Mouse (Mus musculus) lung, postnatal 0 days (tissue): ENCODE measurements around the gene Rex1bd. TPM values are rescaled to one million over a fixed set of nuclear protein-coding genes. Genes with fewer than 3 reads are reported as not detected.

Experiments used
- ATAC-seq: fragments of 200-750 bp; cut with Nextera tagmentation; 2 replicates; pipeline ENCODE4 v1.8.0; 2017; ENCODE audit warnings: moderate library complexity
- DNase-seq: peaks from one replicate; pipeline ENCODE4 v3.0.0-alpha.2; 2016; ENCODE audit warnings: low spot score
- H3K27ac ChIP-seq: fragments of 300-500 bp; sonication (generic); 2 replicates; pipeline ENCODE4 v1.5.1; 2014; ENCODE audit warnings: antibody characterized with exemption, mild to moderate bottlenecking, low read length, mixed read lengths
- H3K27me3 ChIP-seq: fragments of 300-500 bp; sonication (generic); replicated peaks from 2 replicates; pipeline ENCODE4 v1.6.1; 2014; ENCODE audit warnings: low read length, mixed read lengths; ENCODE audit not compliant: insufficient read depth
- H3K36me3 ChIP-seq: fragments of 300-500 bp; sonication (generic); 2 replicates; pipeline ENCODE4 v1.6.1; 2014; ENCODE audit warnings: low read length, mixed read lengths; ENCODE audit not compliant: insufficient read depth
- H3K4me1 ChIP-seq: fragments of 300-500 bp; sonication (generic); 2 replicates; pipeline ENCODE4 v1.6.1; 2014; ENCODE audit warnings: antibody characterized with exemption, low read depth, low read length, mixed read lengths; ENCODE audit not compliant: insufficient read depth
- H3K4me2 ChIP-seq: fragments of 300-500 bp; sonication (generic); replicated peaks from 2 replicates; pipeline ENCODE4 v1.6.1; 2014; ENCODE audit warnings: low read depth, mild to moderate bottlenecking, low read length, moderate library complexity, mixed read lengths
- H3K4me3 ChIP-seq: fragments of 300-500 bp; sonication (generic); 2 replicates; pipeline ENCODE4 v1.5.1; 2014; ENCODE audit warnings: low read depth, low read length
- H3K9ac ChIP-seq: fragments of 300-500 bp; sonication (generic); replicated peaks from 2 replicates; pipeline ENCODE4 v1.6.1; 2014; ENCODE audit warnings: low read depth, mild to moderate bottlenecking
- H3K9me3 ChIP-seq: fragments of 300-500 bp; sonication (generic); 2 replicates; pipeline ENCODE4 v1.6.1; 2016; ENCODE audit warnings: low read length, mixed read lengths
- CTCF ChIP-seq: IDR thresholded peaks from 2 replicates; pipeline ENCODE4 v1.5.1; 2016; ENCODE audit warnings: antibody characterized with exemption, mild to moderate bottlenecking
- EP300 ChIP-seq: IDR thresholded peaks from 2 replicates; pipeline ENCODE4 v1.6.1; 2016; ENCODE audit warnings: antibody characterized with exemption, mild to moderate bottlenecking, control low read depth
- WGBS: fragments of 180-500 bp; shearing (Covaris S2); extraction: QIAGEN DNeasy Blood & Tissue Kit; methylation state at CpG from one replicate; pipeline ENCODE4 v1.1.7; 2014; 5-methylcytosine and 5-hydroxymethylcytosine counted together
- polyA plus RNA-seq: library from polyadenylated mRNA; unstranded; fragments of >200 nt; fragmentation: Nextera tagmentation; extraction: Ambion mirVana; gene quantifications from 2 replicates; pipeline ENCODE4 v1.2.1, GENCODE M21; 2015

Gene Rex1bd
- polyA plus RNA-seq, 1 experiment from 2014 or later = 117 TPM

DNA sequence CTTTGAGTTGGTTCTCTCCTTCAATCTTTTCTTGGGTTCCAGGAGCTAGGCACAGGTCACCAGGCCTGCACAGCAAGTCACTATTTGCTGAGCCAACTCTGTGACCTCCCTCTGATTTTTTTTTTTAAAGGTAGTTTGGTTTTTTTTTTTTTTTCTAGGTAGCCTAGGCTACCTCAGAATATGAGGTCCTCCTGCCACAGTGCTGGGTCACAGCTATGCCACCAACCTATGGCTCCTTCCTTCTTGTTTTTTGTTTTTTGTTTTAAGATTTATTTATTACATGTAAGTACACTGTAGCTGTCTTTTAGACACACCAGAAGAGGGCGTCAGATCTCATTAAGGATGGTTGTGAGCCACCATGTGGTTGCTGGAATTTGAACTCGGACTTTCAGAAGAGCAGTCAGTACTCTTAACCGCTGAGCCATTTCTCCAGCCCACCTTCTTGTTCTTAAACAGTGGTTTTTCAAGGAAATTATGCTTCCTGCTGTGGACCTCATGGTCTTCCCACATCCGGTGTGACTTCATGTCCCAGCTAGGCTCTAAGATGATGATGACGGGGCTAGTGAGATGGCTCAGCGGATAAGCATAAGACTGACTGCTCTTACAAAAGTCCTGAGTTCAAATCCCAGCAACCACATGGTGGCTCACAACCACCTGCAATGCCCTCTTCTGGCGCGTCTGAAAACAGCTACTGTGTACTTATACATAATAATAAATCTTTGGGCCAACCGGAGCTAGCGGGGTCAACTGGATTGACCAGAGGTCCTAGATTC, 43.0 kb upstream of the Rex1bd start:
- no peak for DNase-seq
- ATAC-seq = no peak
- Histone ChIP-seq H3K9ac (no peak overlapping the region), H3K4me1 (peaks cover 27% of the 10 kb centered on the region), H3K27me3 (no peaks in the 10 kb centered on the region), H3K4me3 (no peak overlapping the region), H3K9me3 (no peaks in the 10 kb centered on the region), H3K36me3 (no peaks in the 10 kb centered on the region), H3K27ac (no peak overlapping the region), H3K4me2 (no peak overlapping the region)
- 91% methylated on average over 10 of the region's 10 CpGs for WGBS
- TF ChIP-seq EP300 = no peak
- TF ChIP-seq CTCF = peak; percentile 11; the same call in 1 of the 2 replicates

- Histone ChIP-seq H3K9me3 (no peaks in the 10 kb centered on the region), H3K9ac (no peak overlapping the region), H3K4me2 (no peak overlapping the region), H3K4me1 (peaks cover 32% of the 10 kb centered on the region), H3K27ac (peak overlapping the region; percentile 70; the same call in 1 of the 2 replicates), H3K4me3 (no peak overlapping the region), H3K36me3 (no peaks in the 10 kb centered on the region), H3K27me3 (no peaks in the 10 kb centered on the region)
- TF ChIP-seq CTCF (0 out of 2 replicates have a peak, but pooled peaks have one; percentile 1), EP300 (no peak)
- WGBS = 59% methylated on average over 6 of the region's 6 CpGs
- ATAC-seq (peak; percentile 27; the same call in 1 of the 2 replicates), DNase-seq (peak; percentile 60)
Measured at GRCm38 (mm10) chr8:70547762-70548161, 41.2 kb upstream of the Rex1bd start.

DNA sequence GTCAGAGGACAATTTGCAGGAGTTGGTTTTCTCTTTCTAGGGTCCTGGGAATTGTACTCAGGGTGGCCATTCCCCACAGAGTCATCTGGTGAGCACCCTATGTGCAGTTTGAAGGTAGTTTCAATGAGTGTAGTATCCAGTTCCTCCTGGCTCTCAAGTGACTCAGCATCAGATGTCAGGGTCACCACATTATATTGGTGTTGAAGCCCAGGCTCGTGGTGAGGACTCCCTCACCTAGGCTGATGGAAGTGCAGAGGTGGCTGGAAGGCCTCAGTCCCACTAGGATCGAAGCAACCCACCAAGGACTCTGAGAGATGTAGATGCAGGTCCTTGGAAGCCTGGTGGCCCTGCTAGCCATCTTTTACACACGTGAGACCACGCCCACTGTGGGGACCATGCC, 39.9 kb upstream of the Rex1bd start:
- Histone ChIP-seq H3K4me2 (no peak overlapping the region), H3K9ac (no peak overlapping the region), H3K27me3 (no peaks in the 10 kb centered on the region), H3K4me1 (peaks cover 22% of the 10 kb centered on the region), H3K27ac (no peak overlapping the region), H3K4me3 (no peak overlapping the region), H3K9me3 (no peaks in the 10 kb centered on the region), H3K36me3 (no peaks in the 10 kb centered on the region)
- WGBS = 79% methylated on average over 4 of the region's 4 CpGs
- ATAC-seq (no peak), DNase-seq (no peak)
- no peak for TF ChIP-seq EP300
- TF ChIP-seq CTCF = no peak

DNA sequence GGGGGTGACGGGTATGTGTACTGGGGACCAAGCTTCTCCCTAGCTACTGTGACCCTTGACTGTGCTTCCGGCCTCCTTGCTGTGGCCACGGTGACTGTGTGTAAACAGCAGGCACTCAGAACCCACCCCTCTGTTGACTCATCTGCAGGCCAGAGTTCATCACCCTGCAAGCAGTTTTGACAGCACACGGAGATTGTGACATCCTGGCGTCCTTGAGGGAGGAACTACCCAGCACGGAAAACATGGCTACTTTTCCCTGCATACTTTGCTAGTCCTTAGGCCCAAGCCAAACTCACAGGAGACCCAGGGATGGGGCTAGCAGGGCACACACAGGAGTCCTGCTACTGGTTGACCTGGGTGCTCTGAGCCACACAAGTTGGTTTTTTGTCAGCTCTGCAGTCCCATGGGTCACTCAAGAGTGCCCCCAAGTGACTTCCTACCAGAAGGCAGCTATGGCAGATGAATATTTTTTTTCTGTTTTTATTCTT, 37.7 kb upstream of the Rex1bd start:
- Histone ChIP-seq H3K27ac (peak overlapping the region; percentile 85), H3K27me3 (no peaks in the 10 kb centered on the region), H3K4me3 (no peak overlapping the region), H3K4me1 (peaks cover 22% of the 10 kb centered on the region), H3K9me3 (no peaks in the 10 kb centered on the region), H3K36me3 (no peaks in the 10 kb centered on the region), H3K9ac (no peak overlapping the region), H3K4me2 (no peak overlapping the region)
- TF ChIP-seq EP300 = peak; percentile 81
- peak; percentile 67 for TF ChIP-seq CTCF
- ATAC-seq (peak; percentile 30), DNase-seq (peak; percentile 94)
- WGBS = 10% methylated on average over 6 of the region's 6 CpGs

- TF ChIP-seq CTCF = no peak
- TF ChIP-seq EP300 = no peak
- Histone ChIP-seq H3K4me2 (peak overlapping the region; percentile 85), H3K4me3 (0 out of 2 replicates have a peak overlapping the region, but pooled peaks have one; percentile 90), H3K27ac (peak overlapping the region; percentile 95), H3K4me1 (peaks cover 22% of the 10 kb centered on the region), H3K27me3 (no peaks in the 10 kb centered on the region), H3K9me3 (no peaks in the 10 kb centered on the region), H3K36me3 (0 out of 2 replicates have a peak, but pooled peaks cover 7% of the 10 kb centered on the region), H3K9ac (no peak overlapping the region)
- ATAC-seq = no peak
- WGBS = 53% methylated on average over 5 of the region's 5 CpGs
- DNase-seq = no peak
Measured at GRCm38 (mm10) chr8:70541081-70541480, 34.5 kb upstream of the Rex1bd start.

DNA sequence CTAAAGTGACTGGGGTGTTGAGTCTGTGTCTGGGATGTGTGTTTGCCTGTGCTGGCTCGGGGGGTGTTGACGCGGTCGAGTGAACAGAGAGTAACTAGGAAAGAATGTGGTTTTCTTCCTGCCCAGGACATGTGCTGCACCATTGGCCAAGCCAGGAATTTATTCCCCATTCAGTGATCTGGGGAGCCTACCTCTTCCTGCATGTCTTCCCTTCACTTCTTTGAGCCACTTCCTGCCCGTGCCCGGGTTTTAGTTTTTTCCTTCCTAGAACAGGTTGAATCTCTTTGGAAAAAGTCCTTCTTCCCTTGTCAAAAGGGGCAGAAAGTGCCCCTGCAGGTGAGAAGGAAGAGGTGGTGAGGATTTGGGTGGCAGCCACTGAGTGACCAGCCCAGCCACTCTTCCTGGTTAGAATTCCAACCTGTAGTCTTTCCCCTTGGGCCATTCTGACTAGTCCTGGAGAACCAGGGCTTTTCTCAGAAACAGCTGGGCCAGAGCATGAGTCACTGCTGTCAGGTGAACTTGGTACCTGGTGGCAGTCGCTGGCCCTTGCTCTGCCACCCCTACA, 34.0 kb upstream of the Rex1bd start:
- ATAC-seq (no peak), DNase-seq (peak; percentile 78)
- Histone ChIP-seq H3K36me3 (0 out of 2 replicates have a peak, but pooled peaks cover 8% of the 10 kb centered on the region), H3K4me3 (peak overlapping the region; percentile 90), H3K9me3 (no peaks in the 10 kb centered on the region), H3K27ac (peak overlapping the region; percentile 95), H3K4me2 (peak overlapping the region; percentile 85), H3K9ac (peak overlapping the region; percentile 87), H3K27me3 (no peaks in the 10 kb centered on the region), H3K4me1 (peaks cover 22% of the 10 kb centered on the region)
- TF ChIP-seq CTCF = no peak
- TF ChIP-seq EP300 = no peak; the same call in 1 of the 2 replicates
- WGBS = 15% methylated on average over 7 of the region's 7 CpGs
